Mouse (Mus musculus) kidney, adult 2 months (tissue): Measurements from ENCODE around the gene Chrm3.

Source experiments
- CTCF ChIP-seq: fragments of 200-500 bp; conservative IDR thresholded peaks from 2 replicates; pipeline ENCODE4 v1.5.1; 2011; ENCODE audit warnings: low read depth, mild to moderate bottlenecking, control low read depth, low read length, moderate library complexity, mixed read lengths; ENCODE audit not compliant: insufficient read depth, insufficient read length
- POLR2A ChIP-seq: fragments of 200-500 bp; IDR thresholded peaks from one replicate; pipeline ENCODE4 v1.6.1; 2011; ENCODE audit warnings: low read depth, low read length, control low read depth

DNA sequence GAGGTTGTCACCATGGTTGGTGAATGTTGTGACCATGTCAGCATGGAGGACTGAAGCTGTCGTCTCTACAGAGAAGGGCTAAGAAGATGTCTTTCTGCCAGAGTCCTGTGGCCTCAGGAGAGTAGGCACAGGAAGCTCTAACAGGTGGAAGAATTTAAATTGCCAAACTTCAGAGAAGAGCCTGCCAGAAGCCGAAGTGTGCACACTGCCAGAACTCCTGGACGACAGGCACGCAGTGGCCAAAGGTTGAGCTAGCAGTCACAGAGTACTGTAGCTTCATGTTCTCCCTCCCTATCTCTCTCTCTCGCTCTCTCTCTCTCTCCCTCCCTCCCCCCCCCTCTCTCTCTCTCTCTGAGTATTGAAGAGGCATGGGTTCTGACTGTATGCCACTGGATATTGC is 4.9 kb downstream of the Chrm3 start:
- no peak for TF ChIP-seq CTCF
- no peak for TF ChIP-seq POLR2A
